Mouse (Mus musculus) hindbrain, embryonic 12.5 days (tissue): ENCODE results near the gene Abr. TPM values are rescaled to one million over a fixed set of nuclear protein-coding genes. Genes with fewer than 3 reads are reported as not detected.

Experiments
- ATAC-seq: fragments of 200-750 bp; cut with Nextera tagmentation; 2 replicates; pipeline ENCODE4 v1.8.0; 2017; ENCODE audit warnings: moderate TSS enrichment; ENCODE audit not compliant: low FRiP score
- H3K27ac ChIP-seq: fragments of 300-500 bp; sonication (generic); 2 replicates; pipeline ENCODE4 v1.5.1; 2016; ENCODE audit warnings: mild to moderate bottlenecking
- H3K27me3 ChIP-seq: fragments of 300-500 bp; sonication (generic); 2 replicates; pipeline ENCODE4 v1.6.1; 2016; ENCODE audit warnings: mild to moderate bottlenecking
- H3K36me3 ChIP-seq: fragments of 300-500 bp; sonication (generic); 2 replicates; pipeline ENCODE4 v1.6.1; 2016; ENCODE audit warnings: mild to moderate bottlenecking
- H3K4me1 ChIP-seq: fragments of 300-500 bp; sonication (generic); 2 replicates; pipeline ENCODE4 v1.6.1; 2016
- H3K4me2 ChIP-seq: fragments of 300-500 bp; sonication (generic); replicated peaks from 2 replicates; pipeline ENCODE4 v1.6.1; 2016; ENCODE audit warnings: mild to moderate bottlenecking
- H3K4me3 ChIP-seq: fragments of 300-500 bp; sonication (generic); 2 replicates; pipeline ENCODE4 v1.5.1; 2016; ENCODE audit warnings: mild to moderate bottlenecking
- H3K9ac ChIP-seq: fragments of 300-500 bp; sonication (generic); 2 replicates; pipeline ENCODE4 v1.6.1; 2016; ENCODE audit warnings: mild to moderate bottlenecking, moderate library complexity
- H3K9me3 ChIP-seq: fragments of 300-500 bp; sonication (generic); replicated peaks from 2 replicates; pipeline ENCODE4 v1.6.1; 2016; ENCODE audit warnings: mild to moderate bottlenecking
- WGBS: fragments of 180-500 bp; shearing (Covaris S2); methylation state at CpG from one replicate; pipeline ENCODE4 v1.1.7; 2016; 5-methylcytosine and 5-hydroxymethylcytosine counted together
- polyA plus RNA-seq: library from polyadenylated mRNA; unstranded; fragments of >200 nt; fragmentation: Nextera tagmentation; extraction: Ambion mirVana; gene quantifications from 2 replicates; pipeline ENCODE4 v1.2.1, GENCODE M21; 2016

The Abr gene
- polyA plus RNA-seq, 1 experiment from 2014 or later = 85.3 TPM

DNA sequence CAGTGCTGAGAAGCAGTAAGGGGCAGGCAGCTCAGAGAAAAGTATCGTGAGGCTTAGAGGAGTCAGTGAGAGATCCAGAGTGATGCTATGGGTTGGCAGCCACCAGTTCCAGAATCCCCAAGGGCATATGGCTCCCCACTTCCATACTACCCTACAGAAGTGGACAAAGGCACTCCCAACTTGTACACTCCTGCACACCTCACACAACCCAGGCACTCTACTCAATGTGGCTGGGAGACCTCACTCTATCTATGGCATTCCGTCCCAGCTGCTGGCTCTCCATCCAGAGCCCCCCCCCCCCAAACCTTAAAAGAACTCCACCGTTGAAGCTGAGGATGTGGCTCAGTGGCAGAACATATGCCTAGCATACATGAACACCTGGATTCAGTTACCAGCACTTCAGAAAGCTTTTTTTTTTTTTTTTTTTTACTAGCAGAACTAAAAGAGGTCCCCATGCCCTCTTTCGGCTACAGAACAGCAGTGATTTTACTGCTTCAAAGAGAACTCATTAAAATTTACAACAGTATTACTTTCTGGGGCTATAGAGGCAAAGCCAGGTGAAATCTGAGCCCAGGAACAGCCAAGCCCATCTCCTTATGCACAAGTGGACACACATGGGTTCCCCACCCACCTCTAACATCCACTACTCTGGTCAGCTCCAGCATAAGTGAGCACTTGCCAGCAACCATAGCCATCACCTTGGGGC lies 96.3 kb downstream of the Abr start:
- H3K27ac ChIP-seq = no peak overlapping the region
- 85% methylated on average over 4 of the region's 4 CpGs for WGBS
- H3K9ac ChIP-seq = no peak overlapping the region
- H3K9me3 ChIP-seq = no peaks in the 10 kb centered on the region
- no peak overlapping the region for H3K4me3 ChIP-seq
- no peak for ATAC-seq
- H3K4me2 ChIP-seq = no peak overlapping the region
- no peaks in the 10 kb centered on the region; the same call in 1 of the 2 replicates for H3K27me3 ChIP-seq
- no peaks in the 10 kb centered on the region for H3K36me3 ChIP-seq
- peaks cover 34% of the 10 kb centered on the region for H3K4me1 ChIP-seq

DNA sequence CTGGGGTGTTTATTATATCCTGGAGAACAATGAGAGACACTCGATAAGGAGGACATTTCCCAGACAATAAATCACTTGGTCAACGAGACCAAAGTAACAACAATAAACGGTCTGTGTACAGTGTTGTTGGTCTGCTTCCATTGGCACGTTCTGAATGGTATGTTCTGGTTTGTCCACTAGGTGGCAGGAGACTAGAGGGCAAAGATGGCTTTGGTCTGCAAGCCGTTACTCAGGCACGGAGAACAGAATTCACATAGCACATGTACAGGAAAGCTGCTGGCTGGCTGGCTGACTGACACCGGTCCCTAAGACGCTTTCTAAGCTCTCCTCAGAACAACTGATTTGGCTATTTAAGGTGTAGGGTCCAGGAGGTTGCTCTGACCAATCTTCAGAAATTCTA lies 97.2 kb downstream of the Abr start:
- no peaks in the 10 kb centered on the region for H3K36me3 ChIP-seq
- no peak overlapping the region for H3K9ac ChIP-seq
- H3K4me1 ChIP-seq = peaks cover 32% of the 10 kb centered on the region
- H3K27ac ChIP-seq = no peak overlapping the region
- H3K4me3 ChIP-seq = no peak overlapping the region
- H3K27me3 ChIP-seq = no peaks in the 10 kb centered on the region; the same call in 1 of the 2 replicates
- H3K4me2 ChIP-seq = no peak overlapping the region
- ATAC-seq = peak; percentile 57; the same call in 1 of the 2 replicates
- WGBS = 20% methylated on average over 8 of the region's 8 CpGs
- H3K9me3 ChIP-seq = no peaks in the 10 kb centered on the region

DNA sequence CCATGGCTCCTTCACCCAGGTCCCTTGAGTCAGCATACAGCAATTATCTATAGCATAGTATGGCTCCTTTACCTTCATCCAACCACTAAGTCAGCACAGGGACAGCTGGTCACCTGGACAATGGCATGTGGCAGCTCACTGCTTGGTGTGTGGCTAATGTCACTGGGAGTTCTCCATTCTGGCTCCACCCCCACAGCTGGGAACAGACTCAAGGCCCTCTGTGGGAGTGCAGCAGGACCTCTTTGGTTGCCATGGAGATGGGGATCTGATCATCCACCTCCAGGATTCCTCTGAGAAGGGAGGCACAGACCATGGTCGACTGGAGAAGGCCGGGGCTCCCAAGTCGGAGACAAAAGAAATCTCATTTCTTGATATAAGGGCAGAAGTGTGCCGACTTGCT lies 98.8 kb downstream of the Abr start:
- Histone ChIP-seq H3K36me3 (no peaks in the 10 kb centered on the region), H3K27me3 (no peaks in the 10 kb centered on the region; the same call in 1 of the 2 replicates), H3K27ac (peak overlapping the region; percentile 58; the same call in 1 of the 2 replicates), H3K9ac (no peak overlapping the region), H3K9me3 (no peaks in the 10 kb centered on the region), H3K4me3 (no peak overlapping the region), H3K4me1 (peaks cover 23% of the 10 kb centered on the region), H3K4me2 (no peak overlapping the region)
- ATAC-seq = peak; percentile 75
- 16% methylated on average over 4 of the region's 4 CpGs for WGBS

DNA sequence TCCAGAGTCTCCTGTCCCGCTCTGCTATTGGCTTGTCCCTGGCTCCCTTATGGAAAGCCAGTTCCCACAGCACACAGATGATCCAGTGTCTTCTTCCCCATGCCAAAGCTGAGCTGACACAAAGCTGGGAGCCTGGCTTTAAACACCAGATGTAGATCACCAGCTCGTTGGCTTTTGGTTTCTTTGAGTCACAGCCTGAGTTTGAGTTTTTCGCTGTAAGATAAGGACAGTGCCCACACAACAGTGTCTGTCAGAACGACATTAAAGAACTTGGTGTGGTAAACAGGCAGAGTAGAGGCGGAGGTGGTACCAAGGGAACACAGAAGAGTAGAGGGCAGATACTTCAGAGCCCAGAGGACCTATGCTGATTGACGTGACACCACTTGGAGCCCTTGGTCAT lies 101.2 kb downstream of the Abr start:
- ATAC-seq = no peak
- H3K27ac ChIP-seq = no peak overlapping the region
- no peaks in the 10 kb centered on the region for H3K36me3 ChIP-seq
- H3K9me3 ChIP-seq = no peaks in the 10 kb centered on the region
- no peak overlapping the region for H3K4me3 ChIP-seq
- no peak overlapping the region for H3K9ac ChIP-seq
- no peak overlapping the region for H3K4me2 ChIP-seq
- 91% methylated on average over 6 of the region's 6 CpGs for WGBS
- H3K27me3 ChIP-seq = no peaks in the 10 kb centered on the region
- peaks cover 23% of the 10 kb centered on the region for H3K4me1 ChIP-seq

DNA sequence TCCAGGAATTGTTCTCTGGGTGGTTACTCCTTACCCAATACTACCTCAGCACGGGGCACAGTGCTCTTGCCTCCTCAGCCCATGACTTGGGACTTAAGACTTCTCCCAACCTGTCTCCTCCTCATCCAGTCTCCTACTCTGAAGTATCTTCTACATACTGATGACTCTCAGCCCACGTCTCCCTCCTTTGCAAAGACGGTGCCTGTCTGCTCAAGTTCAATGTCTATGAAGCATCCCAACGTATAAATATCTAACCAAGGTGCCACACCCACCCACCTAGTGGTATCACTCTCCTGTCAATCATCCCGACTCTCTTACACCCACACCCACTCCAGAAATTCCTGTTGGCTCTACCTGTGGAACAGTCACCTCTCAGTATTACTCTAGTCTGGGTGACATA lies 103.5 kb downstream of the Abr start:
- Histone ChIP-seq H3K9ac (no peak overlapping the region), H3K27me3 (no peaks in the 10 kb centered on the region), H3K4me1 (peaks cover 13% of the 10 kb centered on the region), H3K36me3 (no peaks in the 10 kb centered on the region), H3K27ac (no peak overlapping the region), H3K4me2 (no peak overlapping the region), H3K4me3 (no peak overlapping the region), H3K9me3 (no peaks in the 10 kb centered on the region)
- no peak for ATAC-seq
- WGBS = 89% methylated on average over 5 of the region's 5 CpGs

DNA sequence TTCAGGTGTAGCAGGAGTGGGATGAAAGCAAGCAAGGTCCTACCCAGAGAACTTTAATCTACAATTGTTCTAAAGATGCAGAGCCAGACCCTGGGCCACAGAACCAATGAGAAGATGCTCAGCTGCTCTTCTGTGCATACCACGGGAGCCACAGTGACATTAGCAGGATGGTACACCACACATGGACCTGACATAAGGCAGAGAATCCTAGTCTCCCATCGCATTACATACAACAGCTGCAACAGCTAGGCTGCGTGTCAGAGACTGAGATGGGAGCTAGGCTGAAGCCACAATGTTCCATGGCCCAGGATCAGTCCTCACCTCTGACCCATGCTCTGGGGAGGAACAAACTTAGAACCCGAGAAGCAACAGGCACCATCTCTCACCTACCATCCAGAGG lies 104.0 kb downstream of the Abr start:
- no peaks in the 10 kb centered on the region for H3K27me3 ChIP-seq
- no peak overlapping the region for H3K4me3 ChIP-seq
- H3K27ac ChIP-seq = no peak overlapping the region
- no peak overlapping the region for H3K4me2 ChIP-seq
- H3K9me3 ChIP-seq = no peaks in the 10 kb centered on the region
- peaks cover 8% of the 10 kb centered on the region for H3K4me1 ChIP-seq
- no peak overlapping the region for H3K9ac ChIP-seq
- no peak for ATAC-seq
- no peaks in the 10 kb centered on the region for H3K36me3 ChIP-seq
- 94% methylated on average over 4 of the region's 4 CpGs for WGBS

DNA sequence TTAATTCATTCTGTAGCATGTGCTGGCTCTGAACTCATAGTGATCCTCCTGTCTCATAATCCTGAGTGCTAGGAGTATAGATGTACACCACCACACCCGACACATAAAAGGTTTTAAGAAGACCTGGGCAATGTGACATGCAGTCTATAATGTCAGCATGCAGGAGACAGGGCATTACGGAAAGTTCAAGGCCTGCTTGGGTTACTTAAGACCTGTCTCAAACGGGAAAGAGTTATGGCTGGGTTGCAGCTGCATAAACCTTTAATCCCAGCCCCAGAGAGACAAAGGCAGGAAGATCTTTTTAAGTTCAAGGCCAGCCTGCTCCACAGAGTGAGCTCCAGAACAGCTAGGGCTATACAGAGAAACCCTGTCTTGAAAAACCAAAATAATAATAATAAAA lies 105.2 kb downstream of the Abr start:
- no peak overlapping the region for H3K27ac ChIP-seq
- no peak overlapping the region for H3K4me2 ChIP-seq
- H3K9ac ChIP-seq = no peak overlapping the region
- H3K4me1 ChIP-seq = peaks cover 3% of the 10 kb centered on the region; the same call in 1 of the 2 replicates
- no peaks in the 10 kb centered on the region for H3K36me3 ChIP-seq
- no peak overlapping the region for H3K4me3 ChIP-seq
- no peak for ATAC-seq
- no peaks in the 10 kb centered on the region for H3K9me3 ChIP-seq
- H3K27me3 ChIP-seq = no peaks in the 10 kb centered on the region
- WGBS = 78% methylated on average over 3 of the region's 3 CpGs

DNA sequence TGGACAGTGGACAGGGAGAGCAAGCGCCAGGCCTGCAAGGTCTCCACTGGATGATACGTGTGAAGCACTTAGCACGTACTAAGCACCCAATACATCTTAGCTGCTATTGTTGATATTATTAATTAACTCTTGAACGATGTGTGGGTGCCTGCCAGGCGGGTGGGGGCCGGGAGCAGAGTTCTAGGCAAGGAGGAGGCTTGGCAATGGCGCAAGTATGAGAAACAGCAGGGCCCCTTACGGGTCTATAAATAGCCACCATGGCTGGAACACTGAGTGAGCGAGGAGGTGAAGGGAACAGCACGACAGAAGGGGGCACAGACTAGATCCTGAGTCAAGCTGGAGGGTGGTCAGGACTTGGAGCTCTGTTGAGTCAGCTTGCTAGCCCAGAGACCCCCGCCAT lies 107.0 kb downstream of the Abr start:
- no peak overlapping the region for H3K4me2 ChIP-seq
- no peak overlapping the region for H3K9ac ChIP-seq
- peaks cover 13% of the 10 kb centered on the region for H3K4me1 ChIP-seq
- no peaks in the 10 kb centered on the region for H3K9me3 ChIP-seq
- H3K27ac ChIP-seq = no peak overlapping the region
- no peak overlapping the region for H3K4me3 ChIP-seq
- WGBS = 89% methylated on average over 11 of the region's 11 CpGs
- H3K36me3 ChIP-seq = no peaks in the 10 kb centered on the region
- H3K27me3 ChIP-seq = no peaks in the 10 kb centered on the region
- no peak for ATAC-seq

DNA sequence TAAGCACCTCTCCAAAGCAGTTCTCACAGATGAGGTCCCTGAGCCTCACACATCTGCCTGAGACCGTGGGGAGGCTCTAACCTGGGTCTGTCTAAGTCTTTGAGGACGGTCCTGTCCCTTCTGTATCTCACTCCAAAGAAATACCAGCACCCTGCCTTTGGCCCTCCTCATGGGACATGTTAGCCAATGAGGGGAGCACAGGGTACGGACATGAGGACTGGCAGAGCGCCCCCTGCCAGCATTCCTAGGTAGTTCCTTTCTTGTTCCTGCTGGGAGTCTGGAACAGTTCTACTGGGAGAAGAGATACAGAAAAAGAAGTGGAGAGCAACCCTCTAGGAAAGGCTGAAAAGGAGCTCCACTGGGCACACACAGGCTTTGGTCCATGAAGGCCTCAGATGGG lies 111.1 kb downstream of the Abr start:
- H3K4me3 ChIP-seq = no peak overlapping the region
- no peak overlapping the region for H3K9ac ChIP-seq
- H3K36me3 ChIP-seq = no peaks in the 10 kb centered on the region
- no peaks in the 10 kb centered on the region for H3K27me3 ChIP-seq
- H3K9me3 ChIP-seq = no peaks in the 10 kb centered on the region
- no peak overlapping the region for H3K4me2 ChIP-seq
- 60% methylated on average over 4 of the region's 4 CpGs for WGBS
- H3K4me1 ChIP-seq = peaks cover 44% of the 10 kb centered on the region
- no peak for ATAC-seq
- H3K27ac ChIP-seq = peak overlapping the region; percentile 49; the same call in 1 of the 2 replicates

DNA sequence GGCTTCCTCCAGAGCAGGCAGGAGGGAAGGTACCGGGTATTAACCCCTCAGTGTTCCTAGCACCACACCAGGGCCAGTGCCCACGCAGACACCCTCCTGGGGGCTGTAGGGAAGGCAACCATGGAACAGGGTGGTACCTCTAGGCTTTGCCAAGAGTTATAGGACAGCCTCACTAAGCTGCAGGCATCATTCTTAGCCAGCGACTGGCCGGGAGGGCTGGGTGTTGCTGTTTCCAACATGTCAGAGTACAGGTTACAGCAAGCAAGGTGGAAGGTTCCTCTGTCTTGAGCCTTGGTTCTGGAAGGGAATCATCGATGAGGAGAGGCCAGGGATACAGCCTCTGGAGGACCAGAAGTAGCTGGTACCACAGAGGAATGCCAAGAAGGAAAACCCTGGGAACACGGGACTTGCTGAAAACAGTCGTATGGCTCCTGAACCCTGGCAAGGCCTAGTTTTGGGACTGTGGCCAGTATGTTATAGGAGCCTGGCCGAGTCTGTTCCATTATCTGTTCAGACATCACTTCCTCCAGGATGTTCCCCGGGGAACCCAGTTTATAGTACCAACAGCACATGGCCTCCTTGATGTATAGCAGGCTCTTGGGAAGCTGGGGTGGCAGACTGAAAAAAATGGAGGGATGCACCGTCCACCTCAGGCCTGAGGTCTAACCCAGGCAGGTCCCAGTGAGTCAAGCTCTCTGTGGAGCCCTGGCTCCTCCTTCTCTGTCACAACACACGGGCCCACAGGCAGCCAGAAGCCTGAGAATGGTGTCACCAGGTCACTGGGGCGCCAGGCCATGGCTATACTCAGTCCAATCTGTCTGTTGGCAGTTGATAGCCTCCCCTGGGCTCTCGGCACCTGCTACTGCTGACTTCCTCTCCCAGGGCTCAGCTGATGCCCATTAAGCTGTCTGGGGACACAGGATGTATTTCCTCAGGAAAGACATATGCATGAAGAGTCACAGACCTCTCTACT lies 112.1 kb downstream of the Abr start:
- Histone ChIP-seq H3K9me3 (no peaks in the 10 kb centered on the region), H3K27me3 (no peaks in the 10 kb centered on the region), H3K4me3 (no peak overlapping the region), H3K4me1 (peaks cover 41% of the 10 kb centered on the region), H3K4me2 (no peak overlapping the region), H3K9ac (no peak overlapping the region), H3K36me3 (no peaks in the 10 kb centered on the region), H3K27ac (peak overlapping the region; percentile 49)
- WGBS = 80% methylated on average over 13 of the region's 13 CpGs
- ATAC-seq = no peak

DNA sequence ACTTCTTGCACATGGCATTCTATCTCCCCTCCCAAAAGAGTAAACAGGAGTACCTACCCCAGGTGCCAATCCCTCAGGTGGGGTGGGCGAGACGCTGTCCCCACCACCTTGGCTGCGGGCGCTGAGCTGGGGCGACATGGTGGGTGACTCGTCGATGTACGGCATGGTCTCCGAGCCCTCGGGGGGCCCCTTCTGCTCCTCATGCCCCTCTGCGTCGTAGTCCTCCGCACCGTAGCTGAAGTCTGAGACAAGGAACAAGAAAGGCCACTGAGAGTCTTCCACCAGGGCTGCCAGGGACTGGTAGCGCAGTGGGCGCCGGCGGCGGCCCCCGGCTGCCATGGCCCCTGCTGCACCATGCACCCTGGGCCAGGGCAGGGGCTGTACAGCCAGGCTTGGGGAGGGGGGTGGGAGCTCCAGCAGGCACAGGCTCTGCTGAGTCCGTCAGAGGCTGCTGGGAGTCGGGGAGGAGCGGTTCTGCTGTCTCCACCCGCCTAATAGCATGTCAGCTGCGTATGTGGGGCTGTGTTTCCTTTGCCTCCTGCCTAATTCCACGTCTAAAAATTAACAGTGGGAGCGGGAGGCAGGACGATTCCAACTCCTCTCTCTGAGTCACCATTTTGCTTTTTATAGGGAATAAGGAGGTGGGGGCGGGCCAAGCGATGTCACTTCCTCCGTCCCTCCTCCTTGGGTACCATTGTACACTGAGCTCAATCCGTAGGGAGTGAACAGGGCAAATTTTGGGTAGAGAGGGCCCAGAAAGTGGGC lies 113.1 kb downstream of the Abr start:
- Histone ChIP-seq H3K9ac (no peak overlapping the region), H3K4me1 (peaks cover 44% of the 10 kb centered on the region), H3K36me3 (no peaks in the 10 kb centered on the region), H3K27ac (peak overlapping the region; percentile 81), H3K27me3 (no peaks in the 10 kb centered on the region), H3K4me3 (no peak overlapping the region), H3K9me3 (no peaks in the 10 kb centered on the region), H3K4me2 (0 out of 2 replicates have a peak overlapping the region, but pooled peaks have one; percentile 4)
- 91% methylated on average over 32 of the region's 32 CpGs for WGBS
- ATAC-seq = no peak

DNA sequence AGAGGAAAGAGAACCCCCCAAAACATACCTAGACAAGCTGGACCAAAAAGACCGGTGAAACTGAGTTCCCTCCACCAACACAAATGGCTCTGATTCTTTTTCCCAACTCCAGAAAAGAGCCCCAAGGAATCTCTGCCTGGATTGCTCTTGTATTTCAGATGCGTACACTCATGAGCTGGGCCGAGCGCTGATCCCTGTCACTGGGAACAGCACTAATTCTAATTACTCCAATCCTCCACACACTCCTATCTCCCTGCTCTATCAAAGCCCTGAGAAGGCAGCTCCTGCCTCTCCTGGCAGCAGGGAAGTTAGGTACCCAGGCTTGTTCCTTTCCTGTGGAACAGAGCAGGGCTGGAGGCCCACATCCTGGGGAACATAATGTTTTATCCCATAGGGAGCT lies 114.0 kb downstream of the Abr start:
- no peaks in the 10 kb centered on the region for H3K27me3 ChIP-seq
- peak overlapping the region; percentile 81 for H3K27ac ChIP-seq
- H3K36me3 ChIP-seq = no peaks in the 10 kb centered on the region
- no peak for ATAC-seq
- WGBS = 61% methylated on average over 4 of the region's 4 CpGs
- no peak overlapping the region for H3K4me3 ChIP-seq
- H3K9me3 ChIP-seq = no peaks in the 10 kb centered on the region
- peaks cover 44% of the 10 kb centered on the region for H3K4me1 ChIP-seq
- H3K4me2 ChIP-seq = no peak overlapping the region
- no peak overlapping the region for H3K9ac ChIP-seq
